Mouse (Mus musculus) telencephalon, adult 2 months (tissue): ENCODE results near the gene Padi1.

Source experiments
- DNase-seq: peaks from one replicate; pipeline ENCODE4 v3.0.0-alpha.2; 2011; ENCODE audit warnings: low read depth, low spot score

Padi1 gene

GRCm38 (mm10) chr4:140784292-140784945 lies 61.2 kb downstream of the Padi1 start:
- DNase-seq: no peak

- DNase-seq: no peak
Observed at GRCm38 (mm10) chr4:140782821-140783220, 62.8 kb downstream of the Padi1 start.

DNA sequence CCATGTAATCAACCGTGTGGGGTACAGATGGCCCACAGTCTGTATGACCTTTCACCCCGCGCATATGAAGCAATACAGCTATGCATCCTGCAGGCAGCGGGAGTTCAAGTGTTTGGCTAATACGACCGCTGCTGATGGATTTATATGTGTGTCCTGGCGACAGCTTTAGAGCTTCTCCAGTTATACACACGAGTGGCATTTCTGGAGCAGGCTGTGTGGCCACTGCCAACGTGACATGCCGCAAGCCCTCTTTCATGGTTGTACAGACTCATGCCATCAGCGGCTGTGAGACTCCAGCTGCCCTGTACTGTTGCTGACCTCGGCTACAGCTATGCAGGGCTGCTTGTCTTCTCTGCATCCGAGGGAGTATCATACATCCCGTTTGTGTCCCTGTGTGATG lies 65.1 kb downstream of the Padi1 start:
- no peak for DNase-seq

GRCm38 (mm10) chr4:140779803-140780397 lies 65.7 kb downstream of the Padi1 start:
- no peak for DNase-seq

DNA sequence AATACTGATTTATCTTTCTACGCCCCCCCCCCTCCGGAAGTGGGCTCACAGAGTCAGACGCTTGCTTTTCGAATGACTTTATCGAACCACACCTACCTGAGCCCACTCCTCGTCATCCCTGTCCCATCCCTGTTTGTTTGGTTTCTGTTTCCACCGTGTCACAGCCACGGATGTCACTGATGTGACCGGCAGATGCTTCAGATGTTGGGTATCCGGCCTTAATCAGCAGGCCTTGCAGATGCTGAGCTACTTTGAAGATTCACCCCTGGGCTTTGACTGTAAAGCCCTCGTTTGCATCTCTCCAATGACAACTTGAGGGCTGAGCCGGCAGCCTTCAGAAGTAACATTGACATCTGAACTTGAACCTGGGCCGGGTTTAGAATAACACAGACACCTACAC lies 69.0 kb downstream of the Padi1 start:
- DNase-seq: no peak

GRCm38 (mm10) chr4:140775876-140776275 lies 69.7 kb downstream of the Padi1 start:
- no peak for DNase-seq

GRCm38 (mm10) chr4:140774893-140775292 lies 70.7 kb downstream of the Padi1 start:
- no peak for DNase-seq

DNA sequence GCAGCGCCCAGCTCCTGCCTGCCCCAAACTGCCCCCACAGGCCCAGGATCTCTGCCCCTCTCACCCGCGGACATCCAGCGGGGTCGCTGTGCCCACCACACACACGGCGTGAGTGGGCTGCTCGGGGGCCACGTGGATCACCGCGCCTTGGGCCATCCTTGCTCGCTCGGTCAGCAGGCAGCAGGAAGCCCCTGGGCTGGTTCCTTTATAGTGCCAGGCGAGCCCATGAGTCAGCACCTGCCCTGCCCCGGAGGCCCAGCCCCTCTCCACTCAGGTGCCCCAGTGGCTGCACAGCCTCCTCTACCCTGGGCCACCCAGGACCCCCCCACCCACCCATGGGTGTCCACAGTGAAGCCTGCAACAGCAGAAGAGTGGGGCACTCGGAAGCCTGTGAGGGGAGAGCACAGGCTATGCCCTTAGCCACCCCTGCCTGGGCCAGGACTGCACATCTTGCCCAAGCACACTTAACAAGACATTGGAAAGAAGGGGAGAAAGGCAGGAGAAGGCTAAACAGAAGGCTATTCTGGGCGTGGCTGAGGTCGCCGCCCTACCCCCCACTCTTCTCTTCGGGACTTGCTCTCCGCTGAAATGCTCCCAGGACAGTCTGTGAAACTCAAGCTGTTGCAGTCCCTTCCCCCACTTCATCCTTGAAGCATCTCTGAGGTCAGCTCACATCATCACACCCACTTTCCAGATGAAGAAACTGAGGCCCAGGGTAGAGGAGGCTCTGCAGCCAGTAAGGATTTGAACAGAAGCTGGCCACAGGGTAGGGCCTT lies 71.4 kb downstream of the Padi1 start, which contains the start of gene Padi4:
TSS of gene Padi4 (minus strand) at position 212 of the 776 bp plus-strand sequence.
- DNase-seq: no peak

GRCm38 (mm10) chr4:140771091-140771490 lies 74.5 kb downstream of the Padi1 start:
- DNase-seq: no peak

GRCm38 (mm10) chr4:140770433-140770832 lies 75.1 kb downstream of the Padi1 start:
- no peak for DNase-seq

DNA sequence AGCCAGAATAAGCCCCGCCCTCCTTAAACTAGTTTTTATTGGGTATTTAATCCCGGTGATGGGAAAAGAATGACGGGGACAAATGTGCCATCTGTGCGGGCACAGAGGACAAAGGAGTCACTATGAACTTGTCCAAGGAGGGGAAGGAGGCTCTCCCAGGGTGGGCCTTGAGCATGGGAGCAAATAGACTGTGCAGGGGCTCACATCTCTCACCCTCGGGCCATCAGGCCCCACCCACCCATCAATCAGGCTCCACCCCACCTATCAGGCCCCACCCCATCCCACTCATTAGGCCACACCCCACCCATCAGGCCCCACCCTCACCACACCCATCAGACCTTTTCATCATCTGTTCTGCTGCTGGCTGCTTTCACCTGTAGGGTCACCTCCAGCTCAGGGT lies 76.6 kb downstream of the Padi1 start:
- DNase-seq: no peak

- DNase-seq: no peak
Observed at GRCm38 (mm10) chr4:140765936-140766335, 79.6 kb downstream of the Padi1 start.

DNA sequence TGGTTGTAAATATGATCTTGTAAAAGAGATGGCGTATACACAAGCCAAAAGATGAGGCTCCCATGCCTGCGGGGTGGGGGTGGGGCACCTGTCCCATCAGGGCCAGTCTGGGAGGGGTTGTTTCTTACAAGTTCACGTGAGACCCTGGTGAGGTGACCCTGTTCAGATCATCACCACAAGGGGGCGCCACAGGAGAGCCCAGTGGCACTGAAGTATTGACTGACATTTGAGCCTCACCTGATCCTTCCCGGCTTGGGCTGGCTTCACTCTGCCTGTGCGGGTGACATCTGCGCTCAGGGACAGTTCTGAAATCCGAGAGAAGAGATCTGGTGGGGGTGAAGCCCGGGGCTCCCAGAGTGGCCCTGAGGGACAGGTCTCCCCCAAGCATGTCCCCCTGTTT lies 82.4 kb downstream of the Padi1 start:
- DNase-seq: no peak
